Mouse (Mus musculus): ENCODE measurements around the gene Med16.

- TF ChIP-seq GATA1 (IDR thresholded peaks at IDR 0.05; ENCODE audit: borderline replicate concordance, low read length) (no peak), CTCF (IDR thresholded peaks at IDR 0.05; ENCODE audit: low read depth, low read length) (no peak), POLR2AphosphoS5 (IDR thresholded peaks at IDR 0.05; ENCODE audit: insufficient replicate concordance, low read depth, low read length) (no peak)
Observed at GRCm38 (mm10) chr10:79871845-79872244, 36.9 kb downstream of the Med16 start.
